Mouse (Mus musculus) G1E (cell line): ENCODE results near the gene Tpp1.

ENCODE experiments used
- CTCF ChIP-seq: IDR thresholded peaks from 2 replicates; pipeline ENCODE4 v1.5.1; 2012; ENCODE audit warnings: low read depth, low read length, inconsistent platforms, mixed read lengths
- GATA1 ChIP-seq: IDR thresholded peaks from 2 replicates; pipeline ENCODE4 v1.6.1; 2012; ENCODE audit warnings: borderline replicate concordance, low read length, inconsistent platforms, mixed read lengths
- TAL1 ChIP-seq: conservative IDR thresholded peaks from 2 replicates; pipeline ENCODE4 v1.6.1; 2012; ENCODE audit warnings: low read depth, low read length, inconsistent platforms, mixed read lengths

GRCm38 (mm10) chr7:105773041-105773440 is 21.0 kb upstream of the Tpp1 start:
- TF ChIP-seq CTCF: no peak
- TF ChIP-seq TAL1: no peak
- TF ChIP-seq GATA1: no peak
